Mouse (Mus musculus) E14TG2a.4 (cell line): Measurements from ENCODE around the gene Myf6.

ENCODE experiments used
- CTCF ChIP-seq: conservative IDR thresholded peaks from 2 replicates; pipeline ENCODE4 v1.5.1; 2014; ENCODE audit warnings: low read length
- NANOG ChIP-seq: IDR thresholded peaks from 2 replicates; pipeline ENCODE4 v1.6.1; 2014; ENCODE audit warnings: borderline replicate concordance, low read length, mixed read lengths
- POU5F1 ChIP-seq: IDR thresholded peaks from 2 replicates; pipeline ENCODE4 v1.6.1; 2014; ENCODE audit warnings: low read length, borderline replicate concordance

DNA sequence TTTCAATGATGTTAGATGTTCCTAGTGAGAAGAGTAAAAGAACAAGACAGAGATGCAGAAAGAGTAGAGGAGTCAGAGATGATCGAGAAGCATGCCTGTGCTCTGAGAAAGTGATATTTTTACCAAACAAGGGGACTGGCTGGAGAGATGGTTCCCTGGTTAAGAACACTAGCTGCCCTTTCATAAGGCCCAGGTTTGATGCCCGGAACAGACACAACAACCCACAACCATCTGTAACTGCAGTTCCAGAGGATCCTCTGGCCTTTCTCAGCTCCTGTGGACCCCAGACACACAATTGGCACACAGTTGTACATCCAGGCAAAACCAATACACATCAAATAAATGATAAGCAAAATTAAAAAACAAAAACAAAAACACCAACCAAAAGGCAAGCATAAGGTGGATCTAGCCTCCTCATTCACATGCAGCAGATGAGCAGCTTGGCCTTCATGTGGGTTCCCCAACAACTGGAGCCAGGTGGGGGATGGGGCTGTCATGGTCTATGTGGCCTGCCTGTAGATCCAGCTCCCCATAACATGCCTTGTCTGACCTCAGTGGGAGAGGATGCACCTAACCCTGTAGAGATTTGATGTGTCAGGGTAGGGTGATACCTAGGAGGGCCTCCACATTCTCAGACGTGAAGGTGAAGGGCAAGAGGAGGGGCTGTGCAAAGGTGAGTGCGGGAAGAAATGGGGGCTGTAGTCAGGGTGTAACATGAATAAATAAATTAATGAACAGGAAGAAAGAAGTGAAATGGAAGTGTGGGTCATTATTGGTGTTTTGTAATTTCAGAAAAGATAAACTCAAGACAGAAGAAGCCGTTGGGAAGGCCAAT, 44.8 kb downstream of the Myf6 start:
- TF ChIP-seq CTCF (no peak), NANOG (no peak), POU5F1 (no peak)
